26 mouse cellular contexts compared by ENCODE assay signal in the genomic region with DNA sequence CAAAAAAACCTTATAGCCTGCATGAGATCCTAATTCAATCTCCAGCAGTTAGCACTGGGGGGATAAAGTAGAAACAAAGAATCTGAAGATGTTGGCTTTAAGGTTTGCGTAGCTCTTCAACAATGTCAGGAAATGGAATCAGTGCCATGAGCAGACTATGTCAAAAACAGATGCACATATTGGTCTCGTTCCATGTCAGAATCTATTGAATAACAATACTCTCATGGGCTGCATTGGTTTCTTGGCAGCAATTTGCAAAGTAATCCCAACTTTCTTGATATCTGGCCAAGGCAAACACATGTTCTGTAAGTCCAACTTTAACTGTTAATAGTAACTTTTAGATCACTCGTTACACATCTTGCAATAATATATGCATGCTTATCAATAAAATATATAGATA. TPM values are rescaled to one million over a fixed set of nuclear protein-coding genes. Genes with fewer than 3 reads are reported as not detected.
DNase-seq lines count a peak whose midpoint lies in the region; ATAC-seq and TF ChIP-seq lines count a peak whose summit lies in the region.
"Had no signal": no experiment of that assay in that cellular context is flagged by ENCODE, and none has a peak within 500 bp of the region (broad histone marks: within the 10 kb centered on the region; RNA-seq: fewer than 3 reads in every experiment).

No protein-coding gene starts in this region.

- WGBS in embryonic facial prominence, embryonic 13.5 days, result 50% methylated on average over 3 of the region's 3 CpGs
- whole genome bisulfite sequencing in embryonic facial prominence, embryonic 10.5 days, result 96% methylated on average over 3 of the region's 3 CpGs
- WGBS in kidney, postnatal 0 days, result 56% methylated on average over 3 of the region's 3 CpGs
- 54% methylated on average over 3 of the region's 3 CpGs for WGBS in heart, postnatal 0 days

- no peaks in the 10 kb centered on the region for H3K9me3 ChIP-seq in embryonic facial prominence, embryonic 13.5 days
- no peaks in the 10 kb centered on the region for H3K9me3 ChIP-seq in embryonic facial prominence, embryonic 10.5 days
- H3K9me3 ChIP-seq in kidney, postnatal 0 days (replicated peaks; ENCODE audit: low read length), result no peaks in the 10 kb centered on the region
- H3K9me3 ChIP-seq in heart, postnatal 0 days (replicated peaks; ENCODE audit: control insufficient read depth, low read length), result no peaks in the 10 kb centered on the region
- H3K9me3 ChIP-seq: forebrain, embryonic 12.5 days; hindbrain, embryonic 10.5 days; liver, embryonic 13.5 days; lung, embryonic 15.5 days; midbrain, embryonic 15.5 days had no signal

- H3K27me3 ChIP-seq in embryonic facial prominence, embryonic 13.5 days, result no peaks in the 10 kb centered on the region
- no peaks in the 10 kb centered on the region for H3K27me3 ChIP-seq in embryonic facial prominence, embryonic 10.5 days (replicated peaks; ENCODE audit: low read depth, poor library complexity, severe bottlenecking)
- H3K27me3 ChIP-seq in kidney, postnatal 0 days (ENCODE audit: insufficient read depth, low read length), result no peaks in the 10 kb centered on the region
- no peaks in the 10 kb centered on the region for H3K27me3 ChIP-seq in heart, postnatal 0 days (ENCODE audit: control insufficient read depth, insufficient read depth, low read length)
- H3K27me3 ChIP-seq: forebrain, embryonic 12.5 days; liver, embryonic 13.5 days; lung, embryonic 15.5 days; midbrain, embryonic 15.5 days had no signal

- no peak for DNase-seq in embryonic facial prominence, embryonic 10.5 days (ENCODE audit: low spot score)
- peak; percentile 68 for DNase-seq in kidney, postnatal 0 days (ENCODE audit: low spot score)
- no peak for DNase-seq in kidney, postnatal 4 days
- DNase-seq in NIH3T3 (ENCODE audit: low read depth), result peak; percentile 67
- DNase-seq in heart, postnatal 0 days (ENCODE audit: low spot score), result peak; percentile 68
- DNase-seq in spleen, postnatal 10 days (ENCODE audit: low spot score in 2 of 2), result no peak
- no peak for DNase-seq in layer of hippocampus, adult 9-10 months (ENCODE audit: low spot score)
- DNase-seq: adrenal gland, postnatal 25 days; cerebellum, adult 18-20 months; cerebellum, postnatal 25 days; embryo, embryonic 11 days; gastrocnemius, postnatal 36 days; kidney, adult 18-20 months; kidney, postnatal 10 days; liver, embryonic 13.5 days; thymus, adult 18-20 months; thymus, postnatal 4 days had no signal

- H3K4me1 ChIP-seq in embryonic facial prominence, embryonic 13.5 days, result 0 out of 2 replicates have a peak, but pooled peaks cover 6% of the 10 kb centered on the region
- H3K4me1 ChIP-seq in embryonic facial prominence, embryonic 10.5 days, result no peaks in the 10 kb centered on the region
- H3K4me1 ChIP-seq in kidney, postnatal 0 days (replicated peaks; ENCODE audit: insufficient read depth, low read length), result no peaks in the 10 kb centered on the region
- peaks cover 4% of the 10 kb centered on the region for H3K4me1 ChIP-seq in heart, postnatal 0 days (ENCODE audit: control insufficient read depth, insufficient read depth)
- H3K4me1 ChIP-seq: forebrain, embryonic 12.5 days; hindbrain, embryonic 10.5 days; liver, embryonic 13.5 days; lung, embryonic 15.5 days; midbrain, embryonic 15.5 days had no signal

- H3K36me3 ChIP-seq in embryonic facial prominence, embryonic 13.5 days, result no peaks in the 10 kb centered on the region
- H3K36me3 ChIP-seq in embryonic facial prominence, embryonic 10.5 days (replicated peaks), result no peaks in the 10 kb centered on the region
- no peaks in the 10 kb centered on the region for H3K36me3 ChIP-seq in kidney, postnatal 0 days (ENCODE audit: insufficient read depth, low read length)
- H3K36me3 ChIP-seq in heart, postnatal 0 days (replicated peaks; ENCODE audit: control insufficient read depth, insufficient read depth, low read length), result no peaks in the 10 kb centered on the region
- H3K36me3 ChIP-seq: forebrain, embryonic 12.5 days; hindbrain, embryonic 10.5 days; liver, embryonic 13.5 days; lung, embryonic 15.5 days; midbrain, embryonic 15.5 days had no signal

- TF ChIP-seq CTCF in kidney, postnatal 0 days (IDR thresholded peaks at IDR 0.05; ENCODE audit: low read depth), result no peak
- TF ChIP-seq CTCF in heart, postnatal 0 days (IDR thresholded peaks at IDR 0.05; ENCODE audit: low read depth), result no peak

- peak; percentile 60; the same call in 1 of the 2 replicates for TF ChIP-seq EP300 in heart, postnatal 0 days (IDR thresholded peaks at IDR 0.05; ENCODE audit: low read depth)

- no peak overlapping the region for H3K4me2 ChIP-seq in embryonic facial prominence, embryonic 13.5 days
- no peak overlapping the region for H3K4me2 ChIP-seq in kidney, postnatal 0 days (ENCODE audit: low read length)
- H3K4me2 ChIP-seq in heart, postnatal 0 days (ENCODE audit: low read depth, low read length), result no peak overlapping the region
- H3K4me2 ChIP-seq: forebrain, embryonic 12.5 days; liver, embryonic 13.5 days; lung, embryonic 15.5 days; midbrain, embryonic 15.5 days had no signal

- H3K27ac ChIP-seq in embryonic facial prominence, embryonic 13.5 days, result peak overlapping the region; percentile 39; the same call in 1 of the 2 replicates
- H3K27ac ChIP-seq in embryonic facial prominence, embryonic 10.5 days (replicated peaks), result no peak overlapping the region
- H3K27ac ChIP-seq in kidney, postnatal 0 days, result no peak overlapping the region
- peak overlapping the region; percentile 63 for H3K27ac ChIP-seq in heart, postnatal 0 days (ENCODE audit: low read depth)
- H3K27ac ChIP-seq: forebrain, embryonic 12.5 days; hindbrain, embryonic 10.5 days; layer of hippocampus, adult 2 months; liver, embryonic 13.5 days; lung, embryonic 15.5 days; midbrain, embryonic 15.5 days had no signal

- H3K9ac ChIP-seq in embryonic facial prominence, embryonic 13.5 days, result no peak overlapping the region
- H3K9ac ChIP-seq in kidney, postnatal 0 days (ENCODE audit: low read depth, low read length), result no peak overlapping the region
- H3K9ac ChIP-seq in heart, postnatal 0 days (replicated peaks; ENCODE audit: low read depth, low read length), result no peak overlapping the region
- H3K9ac ChIP-seq: forebrain, embryonic 12.5 days; liver, embryonic 13.5 days; lung, embryonic 15.5 days; midbrain, embryonic 15.5 days had no signal

- ATAC-seq in embryonic facial prominence, embryonic 13.5 days (ENCODE audit: insufficient number of reproducible peaks, insufficient read depth, low FRiP score, low TSS enrichment, low read depth), result no peak
- ATAC-seq in kidney, postnatal 0 days (replicated peaks; ENCODE audit: low FRiP score, low read depth), result no peak
- peak; percentile 49 for ATAC-seq in heart, postnatal 0 days (ENCODE audit: insufficient read depth, low read depth)
- ATAC-seq: activated CD4-positive, CD25-positive, alpha-beta regulatory T cell, adult 4 months; midbrain, embryonic 15.5 days had no signal

- H3K4me3 ChIP-seq in embryonic facial prominence, embryonic 13.5 days, result no peak overlapping the region
- H3K4me3 ChIP-seq in embryonic facial prominence, embryonic 10.5 days, result no peak overlapping the region
- H3K4me3 ChIP-seq in kidney, postnatal 0 days (replicated peaks; ENCODE audit: low read depth, low read length), result no peak overlapping the region
- H3K4me3 ChIP-seq in heart, postnatal 0 days (ENCODE audit: low read depth, low read length), result no peak overlapping the region
- H3K4me3 ChIP-seq: forebrain, embryonic 12.5 days; hindbrain, embryonic 10.5 days; layer of hippocampus, adult 2 months; liver, embryonic 13.5 days; lung, embryonic 15.5 days; megakaryocyte, embryonic 14.5 days; midbrain, embryonic 15.5 days; myocyte had no signal

RNA-seq across cellular contexts. Expression of a gene that starts 58.1 kb away (rescaled TPM):
- polyA plus RNA-seq in embryonic facial prominence, embryonic 13.5 days (2015; fragmentation: Nextera tagmentation; extraction: Ambion mirVana), result 721 and 790 TPM in 2 replicates
- polyA plus RNA-seq in embryonic facial prominence, embryonic 10.5 days (2016; fragmentation: Nextera tagmentation; extraction: Ambion mirVana), result 772 and 811 TPM in 2 replicates
- 797 and 890 TPM in 2 replicates for polyA plus RNA-seq in kidney, postnatal 0 days (2015; fragmentation: Nextera tagmentation; extraction: Ambion mirVana)
- 46.1 and 77.8 TPM in 2 replicates for total RNA-seq in heart, postnatal 0 days (2014; rRNA removed; ENCODE audit: low replicate concordance)
- 483 and 491 TPM in 2 replicates for polyA plus RNA-seq in heart, postnatal 0 days (2015; fragmentation: Nextera tagmentation; extraction: Ambion mirVana)

Comparison
In these comparisons a context has a peak if more than half of its experiments do, and no peak if none do; other contexts are left out.
1. H3K27ac ChIP-seq: peak in embryonic facial prominence, embryonic 13.5 days (single experiment) and heart, postnatal 0 days (single experiment); none in embryonic facial prominence, embryonic 10.5 days (single experiment) and kidney, postnatal 0 days (single experiment).
2. DNase-seq: peak in kidney, postnatal 0 days (single experiment), NIH3T3 (single experiment) and heart, postnatal 0 days (single experiment); none in embryonic facial prominence, embryonic 10.5 days (single experiment), kidney, postnatal 4 days (0 of 2), spleen, postnatal 10 days (0 of 2) and layer of hippocampus, adult 9-10 months (single experiment).